Mouse (Mus musculus): Measurements from ENCODE around the gene Otog.
A peak's percentile ranks its signal among the peaks of the same experiment; 100 is the strongest.

The Otog gene

DNA sequence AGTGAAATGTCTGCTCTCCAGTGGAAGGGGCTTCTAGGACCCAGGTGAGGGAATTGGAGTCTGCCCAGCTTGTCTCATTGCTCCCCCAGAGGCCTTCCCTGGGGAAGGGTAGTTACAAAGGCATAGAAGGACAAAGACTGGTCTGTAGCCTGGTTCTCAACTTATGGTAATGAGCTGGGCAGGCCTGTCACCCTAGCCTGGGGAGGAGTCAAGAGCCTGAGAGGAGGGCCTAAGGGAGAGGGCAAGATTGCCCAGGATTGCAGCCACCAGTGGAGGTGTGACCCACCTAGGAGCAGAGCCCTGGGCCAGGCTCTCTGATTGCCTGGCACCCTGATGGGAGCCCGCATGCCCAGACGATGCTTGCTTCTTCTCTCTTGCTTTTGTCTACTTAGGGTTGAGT, at the start of gene Otog:
TSS of gene Otog (plus strand) at position 292 of the 400 bp plus-strand sequence.
- no peak for DNase-seq

- no peak for DNase-seq
Measured at GRCm38 (mm10) chr7:46195356-46195755, 45.4 kb upstream of the Otog start.

- no peak for DNase-seq
Measured at GRCm38 (mm10) chr7:46200021-46200420, 40.8 kb upstream of the Otog start.

DNA sequence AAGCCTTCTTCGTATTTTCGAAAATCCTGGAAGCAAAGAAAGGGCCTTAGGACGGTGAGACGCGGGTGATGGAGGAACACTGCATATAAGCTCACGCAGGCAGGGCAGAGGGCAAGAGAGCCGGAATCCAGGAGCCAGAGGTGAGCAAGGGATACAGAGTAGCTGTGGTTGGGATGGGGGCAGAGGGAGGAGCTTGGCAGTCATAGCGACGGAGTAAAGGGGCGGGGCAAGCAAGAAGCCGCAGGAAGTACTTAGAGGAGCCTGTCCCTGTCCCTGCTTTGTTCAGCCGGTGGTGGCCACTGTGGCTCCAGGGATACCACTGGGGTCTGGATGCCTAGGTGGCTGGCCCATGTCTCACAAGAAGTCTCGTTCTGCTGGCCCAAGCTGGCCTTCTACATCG, 39.1 kb upstream of the Otog start:
- no peak for DNase-seq

GRCm38 (mm10) chr7:46204046-46204471, 36.7 kb upstream of the Otog start:
- peak; percentile 27 for DNase-seq

- DNase-seq: no peak
Measured at GRCm38 (mm10) chr7:46204775-46205174, 36.0 kb upstream of the Otog start.

GRCm38 (mm10) chr7:46208131-46208530, 32.7 kb upstream of the Otog start:
- DNase-seq: no peak

DNA sequence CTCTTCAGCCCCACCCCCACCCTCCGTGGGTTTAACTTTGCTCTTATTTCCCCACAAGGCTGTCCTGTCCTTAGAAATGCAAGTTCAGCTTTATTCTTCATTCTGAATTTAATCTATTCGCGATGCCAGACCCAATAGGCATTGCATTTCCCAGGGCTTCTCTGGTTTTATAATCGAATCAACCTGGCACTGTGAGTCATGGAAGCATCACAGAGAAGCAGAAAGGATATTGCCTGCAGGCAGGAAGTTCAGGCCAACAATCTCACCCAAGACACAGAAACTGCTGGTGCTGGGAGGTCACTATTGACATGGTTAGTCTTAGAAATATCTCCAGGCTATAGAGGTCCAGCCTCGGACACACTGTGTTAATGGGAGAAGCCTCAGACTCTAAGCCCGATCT, 30.5 kb upstream of the Otog start:
- DNase-seq: no peak

DNA sequence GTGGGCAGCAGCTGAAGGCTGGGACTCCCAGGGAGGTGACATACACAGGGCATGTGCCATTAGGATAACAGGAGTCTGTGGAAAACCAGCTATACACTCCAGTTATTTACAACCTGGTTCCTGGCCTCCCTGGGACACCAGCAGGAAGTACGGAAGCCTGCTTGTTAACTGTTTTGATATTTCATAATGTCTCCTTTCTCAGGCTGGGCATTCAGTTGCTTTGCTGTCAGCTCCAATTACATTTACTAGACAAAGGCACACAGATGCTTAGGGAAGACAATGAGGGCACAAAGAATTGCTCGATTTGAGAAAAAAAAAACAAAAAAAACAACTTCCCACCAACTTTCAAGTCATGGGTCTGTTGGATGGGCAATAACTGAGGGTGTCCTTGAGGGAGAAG, 24.3 kb upstream of the Otog start:
- DNase-seq: no peak

DNA sequence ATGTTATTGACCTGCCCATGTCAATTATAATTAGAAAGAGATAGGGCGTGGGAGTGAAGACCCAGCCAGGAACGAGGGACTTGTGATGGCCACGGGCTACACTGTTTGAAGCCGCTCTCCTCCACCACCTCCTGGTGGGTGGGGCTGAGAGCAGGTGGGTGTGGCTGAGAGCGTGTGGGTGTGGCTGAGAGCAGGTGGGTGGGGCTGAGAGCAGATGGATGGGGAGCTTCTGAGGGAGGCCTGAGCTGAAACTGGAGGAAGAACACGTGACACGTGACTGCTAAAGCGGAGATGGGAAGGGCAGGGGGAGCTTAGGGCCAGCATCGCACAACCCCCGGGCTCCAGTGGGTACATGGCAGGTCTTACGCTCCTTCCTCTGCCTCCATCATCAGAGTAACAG, 22.4 kb upstream of the Otog start:
- DNase-seq: peak; percentile 60

DNA sequence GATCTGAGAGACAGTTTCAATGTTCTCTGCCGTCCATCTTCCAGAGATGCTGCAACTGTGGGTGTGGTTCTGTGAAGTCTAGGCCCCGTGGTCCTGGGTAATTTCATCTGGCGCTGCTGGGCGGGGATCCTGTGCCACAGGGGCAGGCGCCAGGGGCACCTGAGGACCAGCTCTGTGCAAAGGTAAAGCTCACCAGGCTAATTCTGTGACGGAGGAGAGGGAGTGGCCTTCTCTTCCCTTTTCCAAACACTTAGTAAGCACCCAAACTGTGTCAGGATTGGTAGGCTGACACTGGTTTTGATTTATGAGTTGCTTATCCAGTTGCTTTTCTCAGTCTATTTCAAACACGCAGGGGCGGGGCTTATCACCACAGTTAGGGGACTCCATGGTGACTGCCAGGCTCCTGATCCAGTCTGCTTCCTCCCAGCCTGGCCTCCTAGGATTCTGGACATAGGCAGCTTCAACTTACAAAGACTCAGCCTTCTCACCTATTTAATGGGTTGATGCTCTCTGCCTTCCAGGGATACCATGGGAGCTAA, 20.1 kb upstream of the Otog start:
- no peak for DNase-seq

DNA sequence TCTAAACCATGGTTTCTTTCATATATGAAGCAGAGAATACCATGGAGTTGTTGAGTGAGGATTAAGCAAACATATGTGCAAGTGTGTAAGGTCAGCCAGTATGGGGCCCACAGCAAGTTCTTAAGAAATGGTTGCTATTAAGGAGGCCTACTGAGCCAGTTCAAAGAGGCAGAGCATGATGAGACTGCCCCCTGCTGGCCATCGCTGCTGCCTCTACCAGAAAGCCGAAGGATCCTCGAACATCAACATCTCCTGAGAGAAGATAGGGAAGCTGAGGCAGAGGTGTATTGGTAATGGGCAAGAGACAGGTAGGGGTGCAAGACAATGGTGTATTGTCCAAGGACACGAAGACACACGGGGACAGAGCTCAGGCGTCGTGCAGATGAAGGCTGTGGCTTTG, 14.5 kb upstream of the Otog start:
- DNase-seq: peak; percentile 53

DNA sequence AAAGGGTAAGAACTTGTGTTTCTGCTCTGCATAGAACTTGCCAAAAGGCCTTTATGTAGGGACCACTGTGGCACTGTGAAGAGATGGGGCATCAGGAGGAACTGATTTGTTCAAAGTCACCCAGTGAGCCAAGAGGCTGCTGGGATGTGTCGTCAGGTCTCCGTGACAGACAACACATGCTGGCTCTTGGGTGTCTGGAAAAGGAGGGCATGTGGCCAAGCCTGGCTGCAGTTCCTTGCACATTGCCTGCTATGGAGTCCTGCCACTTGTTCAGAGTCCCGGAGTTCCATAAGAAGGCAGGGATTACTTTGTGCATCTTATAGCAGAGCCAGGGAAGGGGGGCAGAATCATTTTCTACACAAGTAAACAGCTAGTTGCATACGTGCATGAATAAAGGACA, 13.9 kb upstream of the Otog start:
- no peak for DNase-seq

DNA sequence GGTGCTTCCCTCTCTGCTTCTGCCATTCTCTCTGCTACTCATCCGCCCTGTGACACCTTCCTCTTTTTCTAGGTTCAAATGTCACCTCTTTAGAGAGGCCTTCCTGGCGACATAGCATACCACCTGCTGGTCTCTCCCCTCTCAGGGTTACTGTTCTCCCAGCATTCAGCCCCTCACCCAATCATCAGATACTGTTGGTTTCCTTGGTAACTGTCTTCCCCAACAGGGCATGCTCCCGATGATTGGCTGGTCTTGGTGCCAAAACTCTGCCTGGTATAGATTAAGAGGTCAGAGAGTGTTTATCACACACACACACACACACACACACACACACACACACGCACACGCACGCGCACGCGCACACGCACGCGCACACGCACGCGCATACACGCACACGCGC, 4.8 kb upstream of the Otog start:
- DNase-seq: no peak

DNA sequence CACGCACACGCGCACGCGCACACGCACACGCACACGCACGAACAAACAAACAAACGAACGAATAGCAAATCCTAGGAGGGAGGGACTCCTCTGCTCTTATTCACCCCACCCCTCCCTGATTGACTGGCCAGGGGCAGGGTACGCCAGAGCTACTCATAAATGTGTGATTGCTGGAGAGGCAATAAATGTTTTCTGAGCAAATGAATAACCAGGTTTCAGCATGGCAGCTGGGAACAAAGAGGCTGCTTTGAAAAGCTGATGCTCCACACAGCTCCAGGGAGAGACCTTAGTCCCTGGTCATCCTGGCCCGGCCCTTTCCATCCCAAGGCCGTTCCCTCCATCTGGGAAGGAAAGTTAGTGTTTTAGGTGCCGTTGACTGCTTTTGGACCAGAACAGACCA, 4.4 kb upstream of the Otog start:
- no peak for DNase-seq

- DNase-seq: no peak
Measured at GRCm38 (mm10) chr7:46237192-46237591, 3.6 kb upstream of the Otog start.

- DNase-seq: peak; percentile 15
Measured at GRCm38 (mm10) chr7:46238346-46238745, 2.4 kb upstream of the Otog start, which contains the start of gene Ush1c. TSS of gene Ush1c (minus strand) at chr7:46238503.

- no peak for DNase-seq
Measured at GRCm38 (mm10) chr7:46240091-46240490, 696 bp upstream of the Otog start.

- DNase-seq: no peak
Measured at GRCm38 (mm10) chr7:46246876-46247275, 6.1 kb downstream of the Otog start.

- no peak for DNase-seq
Measured at GRCm38 (mm10) chr7:46247606-46248005, 6.8 kb downstream of the Otog start.

- no peak for DNase-seq
Measured at GRCm38 (mm10) chr7:46251841-46252240, 11.1 kb downstream of the Otog start.

- no peak for DNase-seq
Measured at GRCm38 (mm10) chr7:46276156-46276555, 35.4 kb downstream of the Otog start.

DNA sequence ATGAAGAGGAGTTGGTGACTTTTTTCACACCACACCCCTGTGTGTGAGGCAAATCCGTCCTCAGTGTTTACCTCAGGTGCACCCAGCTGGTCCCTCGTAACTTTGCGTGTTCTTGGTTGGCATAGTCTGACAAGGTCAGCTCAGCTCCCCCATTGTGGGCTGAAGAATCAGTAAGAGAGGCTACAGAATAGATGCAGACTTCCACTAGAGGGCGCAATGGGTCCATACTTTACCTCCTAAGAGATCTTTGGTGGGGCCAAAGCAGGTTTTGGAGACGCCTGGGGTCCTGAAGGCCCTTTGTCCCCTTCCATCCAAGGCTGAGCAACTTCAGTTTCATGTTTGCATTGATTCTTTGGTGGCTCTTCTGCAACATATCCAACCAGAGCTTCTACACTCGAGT, 39.2 kb downstream of the Otog start:
- DNase-seq: peak; percentile 45

DNA sequence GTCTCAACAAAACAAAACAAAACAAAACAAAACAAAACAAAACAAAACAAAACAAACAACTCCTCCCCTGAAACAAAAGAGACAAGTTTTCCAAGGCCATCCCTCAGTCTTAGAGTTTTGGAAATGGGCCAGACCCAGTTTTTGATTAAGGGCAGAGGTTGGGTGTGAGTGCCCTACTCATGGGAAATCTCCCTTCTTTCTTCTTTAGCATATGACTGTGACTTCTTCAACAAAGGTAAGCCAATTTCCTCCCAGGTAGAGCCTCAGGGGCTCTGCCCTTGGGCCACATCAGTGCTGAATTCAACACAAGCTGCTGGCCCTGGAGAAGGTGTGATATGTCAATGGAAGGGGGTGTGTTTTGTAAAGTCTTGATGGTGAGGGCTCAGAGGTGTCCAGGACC, 40.1 kb downstream of the Otog start:
- no peak for DNase-seq

DNA sequence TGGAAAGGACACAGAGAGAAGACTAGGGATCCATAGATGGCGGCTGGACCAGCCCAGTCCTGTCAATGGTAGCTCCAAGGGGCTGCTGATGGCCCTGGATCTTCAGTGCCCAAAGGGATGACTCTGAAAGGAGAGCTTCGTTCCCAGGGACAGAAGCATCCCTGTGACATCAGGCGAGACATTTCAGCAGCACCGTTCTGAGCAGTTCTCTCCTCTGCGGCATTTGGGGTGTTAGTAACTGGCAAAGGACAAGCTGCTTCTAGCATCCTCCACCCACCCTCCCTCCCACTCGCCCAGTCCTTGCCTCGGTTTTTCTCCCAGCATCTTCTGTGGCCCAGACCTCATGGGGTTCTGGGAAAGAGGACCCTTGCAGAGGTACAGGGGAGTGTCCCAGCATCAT, 41.5 kb downstream of the Otog start:
- DNase-seq: no peak

DNA sequence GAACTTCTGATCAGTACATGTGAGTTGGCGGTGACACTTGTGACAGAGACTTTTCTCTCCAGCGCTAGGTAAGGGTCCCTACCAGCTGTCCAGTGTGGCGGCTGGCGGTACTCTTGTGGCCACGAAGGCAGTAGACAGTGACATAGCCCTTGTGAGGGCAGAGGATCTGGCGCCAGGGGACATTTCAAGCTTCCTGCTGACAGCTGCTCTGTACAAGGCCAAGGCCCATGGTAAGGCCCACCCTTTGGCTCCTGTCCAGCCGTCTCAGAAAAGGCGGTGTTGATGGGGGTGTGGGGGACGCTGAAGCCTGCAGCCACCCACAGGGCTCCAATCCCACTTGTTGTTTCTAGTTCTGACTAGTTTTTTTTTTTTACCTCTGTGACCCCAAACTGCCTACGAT, 42.9 kb downstream of the Otog start:
- peak; percentile 15 for DNase-seq

Data from liver (tissue).